Mouse (Mus musculus) subcutaneous adipose tissue, adult 2 months (tissue): ENCODE data around the gene Sptbn1. TPM values are rescaled to one million over a fixed set of nuclear protein-coding genes. Genes with fewer than 3 reads are reported as not detected.

ENCODE experiments used
- polyA plus RNA-seq: library from polyadenylated mRNA; depleted of rRNA; stranded (reverse); fragments of >200 nt; gene quantifications from 2 replicates; pipeline ENCODE4 v1.2.3, GENCODE M21; 2012; ENCODE audit warnings: low replicate concordance; rRNA removed

The Sptbn1 gene
- polyA plus RNA-seq = 148 and 338 TPM in 2 replicates

DNA sequence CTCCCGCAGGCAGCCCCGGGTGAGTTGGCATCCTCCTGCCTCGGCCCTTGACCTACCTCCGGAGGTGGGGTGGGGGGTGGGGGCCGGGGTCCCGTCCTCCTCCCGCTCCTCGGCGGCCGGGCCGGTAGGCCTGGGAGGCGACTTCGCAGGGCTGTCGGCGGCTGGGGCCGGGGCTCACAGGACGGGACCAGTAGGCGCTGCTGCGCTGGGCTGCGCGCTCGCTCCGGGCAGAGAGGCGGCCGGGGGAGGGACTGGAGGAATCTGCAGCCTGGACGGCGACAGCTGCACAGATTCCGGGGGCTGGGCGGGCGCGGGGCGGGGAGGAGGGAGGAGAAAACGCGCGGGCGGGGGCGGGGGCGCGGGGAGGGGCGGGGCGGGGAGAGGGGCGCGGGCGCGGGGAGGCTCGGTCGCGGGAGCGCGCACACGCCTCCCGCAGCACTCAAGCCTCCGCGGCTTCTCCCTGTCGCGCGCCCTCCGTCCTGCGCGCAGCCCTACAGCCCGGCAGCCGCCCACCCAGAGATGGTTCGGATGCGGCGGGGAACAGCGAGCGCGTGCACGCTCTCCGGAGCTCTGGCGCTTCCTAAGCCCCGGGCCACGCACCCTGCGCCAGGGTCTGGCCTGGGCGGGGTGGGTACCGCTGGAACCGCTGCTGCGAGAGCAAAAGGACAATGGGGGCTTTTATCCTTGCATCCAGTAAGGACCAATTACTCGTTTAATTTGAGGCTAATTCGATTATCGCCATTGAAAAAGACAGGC lies at the start of gene Sptbn1:
TSS of gene Sptbn1 (minus strand) at position 284 of the 756 bp plus-strand sequence.

Other genes starting within 250 kb of the Sptbn1 start
- gene Eml6, start 242.1 kb downstream of the Sptbn1 start, polyA plus RNA-seq = 1.3 and 2.8 TPM in 2 replicates
- gene 4930505A04Rik, start 203.7 kb upstream of the Sptbn1 start, polyA plus RNA-seq = 0.14 TPM in 1 of 2 replicates, not detected in the other